Mouse (Mus musculus) MEL (cell line): ENCODE results near the gene Pnldc1. TPM values are rescaled to one million over a fixed set of nuclear protein-coding genes. Genes with fewer than 3 reads are reported as not detected.

Source experiments
- DNase-seq: peaks from one replicate; pipeline ENCODE4 v3.0.0; 2011; ENCODE audit warnings: low read depth, low spot score
- H3K27ac ChIP-seq: 2 replicates; pipeline ENCODE4 v1.5.1; 2012; ENCODE audit warnings: low read depth, mild to moderate bottlenecking, control low read depth, low read length, moderate library complexity; ENCODE audit not compliant: control insufficient read depth
- H3K27me3 ChIP-seq, 2 experiments: fragments of 150-350 bp in 1 of 2; sonication (generic) in 1 of 2; 2 replicates each; pipeline ENCODE4 v1.6.1; 2012; ENCODE audit warnings: low read length in 2 of 2, mild to moderate bottlenecking in 2 of 2, improper control_type of control experiment in 1 of 2, moderate library complexity in 1 of 2; ENCODE audit not compliant: insufficient read depth in 2 of 2, control insufficient read depth in 1 of 2
- H3K36me3 ChIP-seq, 2 experiments: 2 replicates each; pipeline ENCODE4 v1.6.1; 2012 to 2014; ENCODE audit warnings: low read length in 2 of 2, improper control_type of control experiment in 1 of 2, inconsistent platforms in 1 of 2, mild to moderate bottlenecking in 1 of 2; ENCODE audit not compliant: insufficient read depth in 2 of 2, control insufficient read depth in 1 of 2
- H3K4me1 ChIP-seq, 2 experiments: fragments of 150-350 bp in 1 of 2; sonication (generic) in 1 of 2; 2 replicates each; pipeline ENCODE4 v1.6.1; 2012; ENCODE audit warnings: low read length in 2 of 2, improper control_type of control experiment in 1 of 2, mild to moderate bottlenecking in 1 of 2; ENCODE audit not compliant: insufficient read depth in 2 of 2, control insufficient read depth in 1 of 2
- H3K4me3 ChIP-seq, 2 experiments: fragments of 150-350 bp in 1 of 2; sonication (generic) in 1 of 2; 2 replicates each; pipeline ENCODE4 v1.5.1; 2012; ENCODE audit warnings: low read depth in 2 of 2, low read length in 2 of 2, mild to moderate bottlenecking in 2 of 2, moderate library complexity in 2 of 2, control low read depth in 1 of 2, improper control_type of control experiment in 1 of 2; ENCODE audit not compliant: control insufficient read depth in 1 of 2, insufficient read depth in 1 of 2
- H3K79me2 ChIP-seq: 2 replicates; pipeline ENCODE4 v1.6.1; 2012; ENCODE audit warnings: mild to moderate bottlenecking, low read length, moderate library complexity; ENCODE audit not compliant: control insufficient read depth, poor library complexity, insufficient read depth
- H3K9ac ChIP-seq: 2 replicates; pipeline ENCODE4 v1.6.1; 2012; ENCODE audit warnings: low read depth, mild to moderate bottlenecking, control low read depth, low read length, moderate library complexity; ENCODE audit not compliant: control insufficient read depth, poor library complexity, severe bottlenecking
- H3K9me3 ChIP-seq: fragments of 150-350 bp; sonication (generic); replicated peaks from 2 replicates; pipeline ENCODE4 v1.6.1; 2012; ENCODE audit warnings: mild to moderate bottlenecking, low read length, improper control_type of control experiment, moderate library complexity; ENCODE audit not compliant: insufficient read depth
- CTCF ChIP-seq, 3 experiments: IDR thresholded peaks in 2 of 3; conservative IDR thresholded peaks in 1 of 3; 2 replicates each; pipeline ENCODE4 v1.5.1; 2011 to 2012; ENCODE audit warnings: low read length in 3 of 3, low read depth in 2 of 3, mild to moderate bottlenecking in 2 of 3, improper control_type of control experiment in 1 of 3, inconsistent platforms in 1 of 3, mixed read lengths in 1 of 3, moderate library complexity in 1 of 3; ENCODE audit not compliant: control insufficient read depth in 1 of 3, insufficient read depth in 1 of 3, poor library complexity in 1 of 3, severe bottlenecking in 1 of 3
- E2F4 ChIP-seq: IDR thresholded peaks from 2 replicates; pipeline ENCODE4 v1.6.1; 2011; ENCODE audit warnings: low read depth, low read length, improper control_type of control experiment, borderline replicate concordance
- EP300 ChIP-seq, 2 experiments: IDR thresholded peaks; 2 replicates each; pipeline ENCODE4 v1.6.1; 2011; ENCODE audit warnings: improper control_type of control experiment in 2 of 2, low read length in 2 of 2, low read depth in 1 of 2, mild to moderate bottlenecking in 1 of 2
- GATA1 ChIP-seq: IDR thresholded peaks from 2 replicates; pipeline ENCODE4 v1.6.1; 2011; ENCODE audit warnings: low read depth, low read length, improper control_type of control experiment
- KAT2A ChIP-seq: conservative IDR thresholded peaks from 2 replicates; pipeline ENCODE4 v1.6.1; 2012; ENCODE audit warnings: low read depth, low read length, improper control_type of control experiment, inconsistent platforms
- MEF2A ChIP-seq: IDR thresholded peaks from 2 replicates; pipeline ENCODE4 v1.6.1; 2014; ENCODE audit warnings: low read depth, mild to moderate bottlenecking, inconsistent platforms, low read length, improper control_type of control experiment; ENCODE audit not compliant: poor library complexity, insufficient replicate concordance, severe bottlenecking; ENCODE audit errors: extremely low read depth
- MXI1 ChIP-seq: IDR thresholded peaks from 2 replicates; pipeline ENCODE4 v1.6.1; 2011; ENCODE audit warnings: mild to moderate bottlenecking, low read depth, low read length, improper control_type of control experiment
- NRF1 ChIP-seq: IDR thresholded peaks from 2 replicates; pipeline ENCODE4 v1.6.1; 2014; ENCODE audit warnings: low read depth, mild to moderate bottlenecking, inconsistent platforms, low read length, improper control_type of control experiment, moderate library complexity; ENCODE audit not compliant: poor library complexity, insufficient read depth, severe bottlenecking
- POLR2A ChIP-seq, 2 experiments: IDR thresholded peaks; 2 replicates each; pipeline ENCODE4 v1.6.1; 2011 to 2012; ENCODE audit warnings: low read length in 2 of 2, mild to moderate bottlenecking in 2 of 2, control low read depth in 1 of 2, improper control_type of control experiment in 1 of 2, low read depth in 1 of 2, moderate library complexity in 1 of 2; ENCODE audit not compliant: control insufficient read depth in 1 of 2, insufficient read depth in 1 of 2, poor library complexity in 1 of 2
- RAD21 ChIP-seq: IDR thresholded peaks from 2 replicates; pipeline ENCODE4 v1.6.1; 2011; ENCODE audit warnings: mild to moderate bottlenecking, low read depth, low read length, improper control_type of control experiment
- SIN3A ChIP-seq: IDR thresholded peaks from 2 replicates; pipeline ENCODE4 v1.6.1; 2012; ENCODE audit warnings: low read length, improper control_type of control experiment, inconsistent platforms
- TBP ChIP-seq: IDR thresholded peaks from 2 replicates; pipeline ENCODE4 v1.8.0; 2011; ENCODE audit warnings: low read depth, low read length, improper control_type of control experiment
- USF1 ChIP-seq: IDR thresholded peaks from 2 replicates; pipeline ENCODE4 v1.6.1; 2014; ENCODE audit warnings: low read depth, mild to moderate bottlenecking, inconsistent platforms, low read length, improper control_type of control experiment, moderate library complexity
- ZMIZ1 ChIP-seq: IDR thresholded peaks from 2 replicates; pipeline ENCODE4 v1.6.1; 2012; ENCODE audit warnings: low read depth, mild to moderate bottlenecking, inconsistent platforms, low read length, improper control_type of control experiment, moderate library complexity
- ZNF384 ChIP-seq: IDR thresholded peaks from 2 replicates; pipeline ENCODE4 v1.6.1; 2012; ENCODE audit warnings: low read depth, mild to moderate bottlenecking, inconsistent platforms, low read length, improper control_type of control experiment
- polyA plus RNA-seq, 2 experiments: library from polyadenylated mRNA; stranded (reverse) in 1 of 2; unstranded in 1 of 2; fragments of >175 nt in 1 of 2; fragments of >200 nt in 1 of 2; gene quantifications; 2 replicates each; pipeline versions ENCODE4 v1.2.1 to v1.2.4; 2012; ENCODE audit warnings: low replicate concordance in 2 of 2, low read depth in 1 of 2; ENCODE audit not compliant: insufficient read length in 2 of 2, insufficient read depth in 1 of 2, missing spikeins in 1 of 2
- total RNA-seq: library from RNA; depleted of rRNA; stranded (reverse); fragments of 300-350 nt; gene quantifications from 2 replicates; pipeline ENCODE4 v1.2.3, GENCODE M21; 2012

Gene Pnldc1
- total and polyA plus RNA-seq, 3 experiments, result 0.54 to 1.1 TPM; not detected in 1

- no peaks in the 10 kb centered on the region for H3K27me3 ChIP-seq
- no peak for DNase-seq
- H3K9ac ChIP-seq, result no peak overlapping the region
- no peak overlapping the region for H3K27ac ChIP-seq
- H3K79me2 ChIP-seq, result no peaks in the 10 kb centered on the region
- H3K9me3 ChIP-seq, result no peaks in the 10 kb centered on the region
- no peak for TF ChIP-seq KAT2A
- TF ChIP-seq ZNF384, result no peak
- TF ChIP-seq USF1, result no peak
- no peak for TF ChIP-seq E2F4
- no peak for TF ChIP-seq MEF2A
- no peak for TF ChIP-seq EP300 (IDR thresholded peaks at IDR 0.05; ENCODE audit: low read depth in 1 of 2, low read length in 2 of 2)
- TF ChIP-seq, all 39 proteins: peak for 0
- Histone ChIP-seq H3K4me3 (no peak overlapping the region), H3K4me1 (peaks cover 0 to 1% of the 10 kb centered on the region in 2 experiments; a peak in 2 of 4 replicates), H3K36me3 (peaks cover 0 to 1% of the 10 kb centered on the region in 2 experiments; a peak in 1 of 4 replicates)
Measured at GRCm38 (mm10) chr17:12859006-12859520, 51.0 kb downstream of the Pnldc1 start.

GRCm38 (mm10) chr17:12858072-12858471 is 52.0 kb downstream of the Pnldc1 start:
- TF ChIP-seq RAD21 (peak; percentile 42), NRF1 (no peak), TBP (0 out of 2 replicates have a peak, but pooled peaks have one; percentile 26), ZMIZ1 (no peak), GATA1 (peak; percentile 37; the same call in 1 of the 2 replicates), CTCF (IDR thresholded peaks at IDR 0.05 in 2 of 3, conservative IDR thresholded peaks at IDR 0.05 in 1 of 3; ENCODE audit: control insufficient read depth in 1 of 3, insufficient read depth in 1 of 3, low read depth in 2 of 3, low read length in 3 of 3, poor library complexity in 1 of 3, severe bottlenecking in 1 of 3) (peak in 2 of 3 experiments; percentile 47 to 55; a peak in 4 of 6 replicates)

DNA sequence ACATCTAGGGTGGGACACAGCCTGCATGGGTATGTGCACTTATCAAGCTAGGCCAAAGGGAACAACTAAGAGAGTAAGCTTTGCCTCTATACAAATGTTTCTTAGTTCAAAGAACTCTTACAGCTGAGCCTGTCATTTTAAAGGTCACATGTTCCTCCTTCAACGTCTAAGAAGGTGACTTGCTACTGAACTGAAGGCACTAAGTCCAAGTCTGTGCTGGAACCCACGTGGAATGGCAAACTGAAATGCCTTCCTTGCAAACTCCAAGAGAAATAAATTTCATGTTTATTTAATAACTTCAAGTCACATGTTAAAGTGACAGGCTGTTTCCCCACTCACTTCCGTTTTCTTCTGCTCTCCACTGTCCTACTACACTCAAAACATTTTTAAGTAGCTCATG is 52.6 kb downstream of the Pnldc1 start:
- Histone ChIP-seq H3K27me3 (no peaks in the 10 kb centered on the region), H3K27ac (peak overlapping the region; percentile 30)
- peak; percentile 53 for DNase-seq

More at GRCm38 (mm10) chr17:12858072-12858471, 52.0 kb downstream of the Pnldc1 start:
- peaks cover 0 to 2% of the 10 kb centered on the region in 2 experiments; a peak in 1 of 4 replicates for H3K36me3 ChIP-seq
- H3K9me3 ChIP-seq, result no peaks in the 10 kb centered on the region
- H3K4me3 ChIP-seq, result peak overlapping the region; percentile 1 to 44; a peak in 3 of 4 replicates
- peaks cover 0 to 2% of the 10 kb centered on the region in 2 experiments; a peak in 2 of 4 replicates for H3K4me1 ChIP-seq
- H3K9ac ChIP-seq, result no peak overlapping the region
- H3K27me3 ChIP-seq, result no peaks in the 10 kb centered on the region
- H3K79me2 ChIP-seq, result no peaks in the 10 kb centered on the region
- DNase-seq, result peak; percentile 62
- H3K27ac ChIP-seq, result no peak overlapping the region

More for the DNA sequence above, 52.6 kb downstream of the Pnldc1 start:
- Histone ChIP-seq H3K4me1 (peaks cover 0 to 2% of the 10 kb centered on the region in 2 experiments; a peak in 2 of 4 replicates), H3K36me3 (peaks cover 0 to 2% of the 10 kb centered on the region in 2 experiments; a peak in 1 of 4 replicates), H3K9me3 (no peaks in the 10 kb centered on the region), H3K79me2 (no peaks in the 10 kb centered on the region), H3K9ac (peak overlapping the region; percentile 33; the same call in 1 of the 2 replicates), H3K4me3 (peak overlapping the region; percentile 14 to 44; a peak in 2 of 4 replicates)
- TF ChIP-seq SIN3A (peak; percentile 14; the same call in 1 of the 2 replicates), POLR2A (IDR thresholded peaks at IDR 0.05; ENCODE audit: control insufficient read depth in 1 of 2, insufficient read depth in 1 of 2, low read depth in 1 of 2, low read length in 2 of 2, poor library complexity in 1 of 2) (no peak), MXI1 (peak; percentile 34; the same call in 1 of the 2 replicates), USF1 (peak; percentile 59)
